Mouse (Mus musculus): ENCODE data around the gene Sval2. TPM values are rescaled to one million over a fixed set of nuclear protein-coding genes. Genes with fewer than 3 reads are reported as not detected.

The Sval2 gene
- total RNA-seq (2023): not detected

GRCm38 (mm10) chr6:41852689-41853088, at the start of gene Sval2:
Sval2 (plus strand) TSS chr6:41852989.

DNA sequence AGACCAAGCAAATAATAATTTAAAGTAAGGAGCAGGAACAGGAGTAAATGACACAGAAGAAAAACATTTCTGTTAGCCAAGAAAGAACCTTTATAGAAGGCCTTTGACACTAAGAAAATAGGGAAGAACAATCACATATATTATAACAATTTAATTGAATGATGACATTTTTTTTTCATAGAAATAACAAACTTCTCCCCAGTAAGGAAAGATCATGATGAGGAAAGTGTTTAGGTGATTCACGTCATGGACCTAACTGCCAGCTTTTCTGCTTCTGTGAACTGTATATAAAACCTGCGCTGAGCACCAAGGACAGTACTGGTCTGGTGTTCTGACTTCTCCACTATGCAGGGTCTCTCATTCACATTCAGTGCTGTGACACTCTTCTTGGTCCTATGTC, 5.6 kb upstream of the Sval2 start, which contains the start of gene Pip:
Gene Pip, plus strand, starts transcription at position 301 of the 400 bp plus-strand sequence.

Other genes starting within 250 kb of the Sval2 start
- 1 to 10 TPM in 1 of 2 experiments, under 1 TPM in 1; 0.20 to 1.5 TPM for gene Ephb6, start 247.5 kb upstream of the Sval2 start, total RNA-seq (2023)
- not detected for gene Trpv6, start 216.6 kb upstream of the Sval2 start, total RNA-seq (2023)
- gene Trpv5, start 172.2 kb upstream of the Sval2 start, total RNA-seq (2023): not detected
- not detected for gene Llcfc1, start 168.6 kb upstream of the Sval2 start, total RNA-seq (2023)
- 10 to 100 TPM; 32.9 to 46.7 TPM for gene Kel, start 148.7 kb upstream of the Sval2 start, total RNA-seq (2023)
- gene Olfr459, start 77.8 kb upstream of the Sval2 start, total RNA-seq (2023): not detected
- gene Pip, start 5.5 kb upstream of the Sval2 start, total RNA-seq (2023): not detected
- gene Sval1, start 98.6 kb downstream of the Sval2 start, total RNA-seq (2023): not detected
- gene Sval3, start 115.2 kb downstream of the Sval2 start, total RNA-seq (2023): not detected
- not detected for gene Sva, start 185.4 kb downstream of the Sval2 start, total RNA-seq (2023)